Mouse (Mus musculus) liver, embryonic 13.5 days (tissue): Measurements from ENCODE around the gene Diaph2. TPM values are rescaled to one million over a fixed set of nuclear protein-coding genes. Genes with fewer than 3 reads are reported as not detected.
"Not testable (repeated sequence)": the region's sequence is repeated elsewhere in the genome, so short reads cannot be mapped to it uniquely, and the experiment has no call there.

Experiments
- ATAC-seq: fragments of 200-750 bp; cut with Nextera tagmentation; 2 replicates; pipeline ENCODE4 v1.8.0; 2017; ENCODE audit warnings: low read depth, mild to moderate bottlenecking, moderate number of reproducible peaks, moderate library complexity
- DNase-seq: peaks from one replicate; pipeline ENCODE4 v3.0.0; 2022
- H3K27ac ChIP-seq: fragments of 300-500 bp; sonication (generic); 2 replicates; pipeline ENCODE4 v1.5.1; 2015; ENCODE audit warnings: moderate library complexity, mild to moderate bottlenecking, inconsistent platforms
- H3K27me3 ChIP-seq: fragments of 300-500 bp; sonication (generic); 2 replicates; pipeline ENCODE4 v1.6.1; 2015; ENCODE audit warnings: mild to moderate bottlenecking, inconsistent platforms
- H3K36me3 ChIP-seq: fragments of 300-500 bp; sonication (generic); 2 replicates; pipeline ENCODE4 v1.6.1; 2015; ENCODE audit warnings: mild to moderate bottlenecking, inconsistent platforms
- H3K4me1 ChIP-seq: fragments of 300-500 bp; sonication (generic); replicated peaks from 2 replicates; pipeline ENCODE4 v1.6.1; 2015; ENCODE audit warnings: inconsistent platforms
- H3K4me2 ChIP-seq: fragments of 300-500 bp; sonication (generic); 2 replicates; pipeline ENCODE4 v1.6.1; 2015; ENCODE audit warnings: inconsistent platforms, mild to moderate bottlenecking, moderate library complexity
- H3K4me3 ChIP-seq: fragments of 300-500 bp; sonication (generic); replicated peaks from 2 replicates; pipeline ENCODE4 v1.5.1; 2015; ENCODE audit warnings: mild to moderate bottlenecking, inconsistent platforms
- H3K9ac ChIP-seq: fragments of 300-500 bp; sonication (generic); 2 replicates; pipeline ENCODE4 v1.6.1; 2015; ENCODE audit warnings: mild to moderate bottlenecking, inconsistent platforms
- H3K9me3 ChIP-seq: fragments of 300-500 bp; sonication (generic); replicated peaks from 2 replicates; pipeline ENCODE4 v1.6.1; 2016; ENCODE audit warnings: inconsistent platforms
- WGBS: fragments of 180-500 bp; shearing (Covaris S2); methylation state at CpG from one replicate; pipeline ENCODE4 v1.1.7; 2015; ENCODE audit not compliant: insufficient replicate concordance; 5-methylcytosine and 5-hydroxymethylcytosine counted together
- polyA plus RNA-seq: library from polyadenylated mRNA; unstranded; fragments of >200 nt; fragmentation: Nextera tagmentation; extraction: Ambion mirVana; gene quantifications from 2 replicates; pipeline ENCODE4 v1.2.1, GENCODE M21; 2015

The Diaph2 gene
- polyA plus RNA-seq, 1 experiment from 2014 or later, result 1.1 TPM

DNA sequence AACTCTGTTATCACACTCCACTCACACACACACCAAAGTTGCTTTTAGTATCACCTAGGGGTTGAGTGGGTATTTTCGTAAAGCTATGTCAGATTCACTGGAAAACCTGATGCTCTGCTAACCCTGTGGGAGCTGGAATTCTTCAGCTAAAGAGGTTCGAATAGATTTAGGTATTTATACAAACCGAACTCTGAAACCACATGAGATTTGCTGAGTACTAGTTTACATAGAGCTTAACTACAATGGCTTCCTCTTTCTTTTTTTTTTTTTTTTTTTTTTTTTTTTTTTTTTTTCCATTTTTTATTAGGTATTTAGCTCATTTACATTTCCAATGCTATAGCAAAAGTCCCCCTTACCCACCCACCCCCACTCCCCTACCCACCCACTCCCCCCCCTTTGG lies 447.9 kb downstream of the Diaph2 start:
- H3K4me3 ChIP-seq, H3K36me3 ChIP-seq, DNase-seq, H3K4me1 ChIP-seq, H3K27ac ChIP-seq, H3K9ac ChIP-seq, H3K27me3 ChIP-seq, H3K9me3 ChIP-seq, ATAC-seq, H3K4me2 ChIP-seq: not testable (repeated sequence)
- 56% methylated on average over 3 of the region's 3 CpGs for WGBS

DNA sequence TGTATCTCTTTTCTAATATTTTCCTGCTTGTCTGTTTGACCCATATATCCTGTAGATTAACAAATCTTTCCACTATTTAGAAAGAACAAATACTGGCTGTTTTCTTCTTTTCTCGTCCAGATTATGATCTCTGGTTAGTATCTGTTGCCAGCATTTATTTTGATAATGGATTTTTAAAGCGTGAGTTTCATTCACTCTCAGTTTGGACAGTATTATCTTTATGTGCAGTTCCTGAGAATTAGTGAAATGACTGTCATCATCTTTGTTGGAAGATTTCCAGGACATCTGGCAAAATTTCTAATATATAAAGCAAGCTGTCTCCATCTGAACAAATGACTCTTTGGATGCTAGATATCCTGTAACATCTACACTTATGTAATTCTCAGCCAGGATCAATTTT lies 455.7 kb downstream of the Diaph2 start:
- ATAC-seq, result no peak
- Histone ChIP-seq H3K9me3 (no peaks in the 10 kb centered on the region), H3K36me3 (no peaks in the 10 kb centered on the region), H3K9ac (no peak overlapping the region), H3K27me3 (no peaks in the 10 kb centered on the region), H3K27ac (no peak overlapping the region), H3K4me3 (no peak overlapping the region), H3K4me1 (no peaks in the 10 kb centered on the region), H3K4me2 (no peak overlapping the region)
- DNase-seq, result no peak
- 23% methylated on average over 2 of the region's 2 CpGs for WGBS

DNA sequence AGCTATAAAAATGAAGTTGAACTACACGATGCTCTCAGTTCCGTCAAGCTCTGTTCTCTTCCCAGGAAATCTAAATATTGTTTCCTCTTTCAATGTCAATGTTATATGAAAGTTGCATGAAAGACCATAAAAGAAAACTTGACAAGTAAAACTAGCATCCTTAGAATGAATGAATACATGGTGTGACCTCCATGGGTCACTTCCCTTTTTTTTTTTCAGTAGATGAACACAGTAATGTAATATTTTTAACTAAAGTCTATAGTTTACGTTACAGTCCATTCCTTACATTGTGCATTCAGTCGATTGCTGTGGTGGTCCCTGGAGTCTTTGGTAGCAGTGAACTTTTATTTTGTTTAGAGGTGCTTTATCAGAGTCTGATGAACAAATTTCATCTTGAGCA lies 462.7 kb downstream of the Diaph2 start:
- H3K4me3 ChIP-seq, result no peak overlapping the region

DNA sequence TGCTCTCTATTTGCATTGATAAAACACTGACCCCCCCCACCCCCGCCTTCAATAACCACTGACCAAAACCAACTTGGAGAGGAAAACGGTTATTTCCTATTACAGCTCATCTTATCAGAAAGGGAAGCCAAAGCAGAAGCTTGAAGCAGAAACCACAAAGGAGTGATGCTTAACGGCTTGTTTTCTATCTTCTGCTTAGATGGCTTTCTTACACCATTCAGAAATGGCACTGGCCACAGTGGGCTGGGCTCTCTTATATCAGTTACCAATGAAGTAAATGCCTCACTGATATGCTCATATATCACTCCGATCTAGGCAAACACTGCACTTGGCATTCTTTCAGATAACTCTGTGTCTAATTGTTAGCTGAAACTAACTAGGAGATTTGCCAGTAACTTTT lies 463.2 kb downstream of the Diaph2 start:
- Histone ChIP-seq H3K4me3 (no peak overlapping the region), H3K27ac (no peak overlapping the region), H3K36me3 (no peaks in the 10 kb centered on the region), H3K27me3 (no peaks in the 10 kb centered on the region), H3K4me1 (no peaks in the 10 kb centered on the region), H3K4me2 (no peak overlapping the region), H3K9me3 (no peaks in the 10 kb centered on the region), H3K9ac (no peak overlapping the region)
- no peak for DNase-seq
- 25% methylated on average over 4 of the region's 4 CpGs for WGBS
- ATAC-seq, result peak; percentile 62; the same call in 1 of the 2 replicates

More for the DNA sequence above, 462.7 kb downstream of the Diaph2 start:
- DNase-seq (no peak), ATAC-seq (no peak)
- Histone ChIP-seq H3K9me3 (no peaks in the 10 kb centered on the region), H3K9ac (no peak overlapping the region), H3K36me3 (no peaks in the 10 kb centered on the region), H3K27ac (no peak overlapping the region), H3K4me1 (no peaks in the 10 kb centered on the region), H3K27me3 (no peaks in the 10 kb centered on the region), H3K4me2 (no peak overlapping the region)
- WGBS, result 46% methylated on average over 4 of the region's 4 CpGs

DNA sequence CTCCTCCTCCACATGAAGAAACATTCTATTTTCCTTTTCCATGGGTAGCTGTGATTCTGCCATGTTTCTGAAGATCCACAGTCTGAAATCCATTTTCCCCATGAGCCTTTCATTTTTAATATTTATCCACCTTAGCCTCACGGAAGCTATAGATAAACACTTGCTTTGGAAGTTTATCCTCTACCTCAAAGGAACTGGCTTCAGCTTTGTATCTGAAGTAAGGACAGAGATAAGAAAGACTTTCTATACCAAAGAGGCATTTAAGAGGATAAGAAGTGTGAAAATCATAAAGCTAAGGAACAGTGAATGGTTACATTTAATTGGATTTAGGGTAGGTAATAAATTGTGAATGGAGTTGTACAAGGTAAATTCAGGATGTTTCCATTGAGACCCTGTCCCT lies 480.5 kb downstream of the Diaph2 start:
- no peaks in the 10 kb centered on the region for H3K27me3 ChIP-seq
- 60% methylated on average over 1 of the region's 1 CpGs for WGBS
- no peak overlapping the region for H3K4me2 ChIP-seq

DNA sequence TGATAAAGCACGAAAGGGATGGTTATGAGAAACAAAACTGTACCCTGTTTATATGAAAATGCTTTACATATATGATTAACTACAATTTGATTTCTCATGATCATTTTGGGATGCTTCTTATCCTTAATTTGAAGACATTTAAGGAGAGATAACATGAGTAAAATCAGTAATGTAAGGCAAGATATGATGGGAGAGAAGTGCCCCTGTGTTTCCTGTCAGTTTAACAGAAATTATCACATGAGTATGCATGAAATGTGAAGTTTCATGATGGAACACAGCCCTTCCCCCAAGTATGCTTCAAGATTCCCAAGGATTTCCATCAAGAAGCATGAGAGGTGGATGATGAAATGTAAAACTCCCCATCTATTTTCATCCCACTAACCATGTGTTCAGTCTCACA lies 485.6 kb downstream of the Diaph2 start:
- WGBS, result 71% methylated on average over 1 of the region's 1 CpGs
- Histone ChIP-seq H3K27ac (no peak overlapping the region), H3K9ac (no peak overlapping the region), H3K36me3 (no peaks in the 10 kb centered on the region), H3K4me1 (no peaks in the 10 kb centered on the region), H3K27me3 (no peaks in the 10 kb centered on the region), H3K4me2 (no peak overlapping the region), H3K4me3 (no peak overlapping the region), H3K9me3 (no peaks in the 10 kb centered on the region)
- DNase-seq, result no peak
- ATAC-seq, result no peak

More for the DNA sequence above, 480.5 kb downstream of the Diaph2 start:
- Histone ChIP-seq H3K4me3 (no peak overlapping the region), H3K9me3 (no peaks in the 10 kb centered on the region), H3K36me3 (no peaks in the 10 kb centered on the region), H3K9ac (no peak overlapping the region), H3K27ac (no peak overlapping the region), H3K4me1 (no peaks in the 10 kb centered on the region)
- DNase-seq (no peak), ATAC-seq (no peak)

DNA sequence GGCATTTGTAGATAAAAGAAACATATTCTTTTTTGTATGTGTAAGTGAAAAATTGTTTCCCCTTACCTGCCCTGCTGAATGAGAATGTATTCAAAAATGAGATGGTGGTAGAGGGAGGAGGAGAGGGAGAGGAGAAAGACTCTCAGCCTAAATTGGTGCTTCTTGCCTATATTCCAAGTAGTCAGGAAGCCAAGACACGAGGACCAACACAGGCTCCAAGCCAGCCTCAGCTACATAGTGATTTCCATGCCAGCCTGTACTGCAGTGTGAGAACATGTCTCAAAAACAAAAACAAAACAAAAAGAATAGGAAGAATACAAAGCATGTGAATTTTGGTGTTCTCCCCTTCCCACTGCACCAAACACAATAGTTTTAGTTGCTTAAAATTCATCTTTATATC lies 497.1 kb downstream of the Diaph2 start:
- no peaks in the 10 kb centered on the region for H3K36me3 ChIP-seq
- ATAC-seq, result no peak
- WGBS, result 52% methylated on average over 1 of the region's 1 CpGs

DNA sequence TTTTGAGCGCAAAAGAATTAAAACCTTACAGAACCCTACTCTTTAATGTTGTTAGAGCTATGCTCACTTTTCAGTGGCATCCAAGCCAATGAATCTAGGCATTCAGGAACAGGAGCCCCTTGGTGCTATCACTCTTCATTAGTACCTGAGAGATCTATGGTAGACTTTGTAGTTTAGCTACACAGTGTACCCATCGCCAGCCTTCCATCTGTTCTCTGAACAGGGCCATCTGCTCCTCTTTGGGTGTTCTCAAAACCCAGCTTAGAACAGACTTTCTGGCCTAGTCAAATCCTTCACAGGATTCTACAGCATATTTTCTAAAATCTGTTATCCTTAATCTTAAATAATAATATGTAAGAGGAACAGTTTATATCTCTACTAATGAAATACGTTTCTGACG lies 504.1 kb downstream of the Diaph2 start:
- no peak overlapping the region for H3K9ac ChIP-seq
- no peak overlapping the region for H3K4me3 ChIP-seq
- H3K4me1 ChIP-seq, result no peaks in the 10 kb centered on the region
- ATAC-seq (no peak), DNase-seq (no peak)
- H3K9me3 ChIP-seq, result no peaks in the 10 kb centered on the region
- no peak overlapping the region for H3K27ac ChIP-seq
- H3K4me2 ChIP-seq, result no peak overlapping the region
- H3K27me3 ChIP-seq, result no peaks in the 10 kb centered on the region
- 77% methylated on average over 4 of the region's 4 CpGs for WGBS
- no peaks in the 10 kb centered on the region for H3K36me3 ChIP-seq

More for the DNA sequence above, 497.1 kb downstream of the Diaph2 start:
- DNase-seq, result no peak
- Histone ChIP-seq H3K27me3 (no peaks in the 10 kb centered on the region), H3K9me3 (no peaks in the 10 kb centered on the region), H3K9ac (no peak overlapping the region), H3K4me2 (no peak overlapping the region), H3K4me3 (no peak overlapping the region), H3K27ac (no peak overlapping the region), H3K4me1 (no peaks in the 10 kb centered on the region)

DNA sequence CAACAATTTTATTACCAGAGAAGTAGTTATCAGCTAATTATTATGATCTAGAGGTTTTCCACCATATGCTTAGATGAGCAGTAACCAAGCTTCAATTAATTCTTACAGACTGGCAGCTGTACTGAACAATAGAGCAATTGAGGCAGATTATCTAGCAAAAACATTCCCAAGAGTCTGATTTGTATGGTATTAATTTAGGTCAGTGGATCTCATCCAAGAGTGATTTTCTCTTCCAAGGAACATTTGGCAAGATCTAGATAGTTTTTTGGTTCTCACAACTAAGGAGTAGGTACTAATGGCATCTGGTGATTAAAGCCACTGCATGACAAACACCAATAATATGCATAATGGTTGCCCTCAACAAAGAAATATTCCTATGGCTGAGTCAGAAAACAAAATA lies 516.2 kb downstream of the Diaph2 start:
- no peak overlapping the region for H3K4me2 ChIP-seq
- H3K4me3 ChIP-seq, result no peak overlapping the region
- no peaks in the 10 kb centered on the region for H3K4me1 ChIP-seq
- no peak overlapping the region for H3K9ac ChIP-seq
- no peaks in the 10 kb centered on the region for H3K9me3 ChIP-seq
- no peak for ATAC-seq
- no peak overlapping the region for H3K27ac ChIP-seq
- H3K27me3 ChIP-seq, result no peaks in the 10 kb centered on the region
- no peak for DNase-seq
- H3K36me3 ChIP-seq, result no peaks in the 10 kb centered on the region

DNA sequence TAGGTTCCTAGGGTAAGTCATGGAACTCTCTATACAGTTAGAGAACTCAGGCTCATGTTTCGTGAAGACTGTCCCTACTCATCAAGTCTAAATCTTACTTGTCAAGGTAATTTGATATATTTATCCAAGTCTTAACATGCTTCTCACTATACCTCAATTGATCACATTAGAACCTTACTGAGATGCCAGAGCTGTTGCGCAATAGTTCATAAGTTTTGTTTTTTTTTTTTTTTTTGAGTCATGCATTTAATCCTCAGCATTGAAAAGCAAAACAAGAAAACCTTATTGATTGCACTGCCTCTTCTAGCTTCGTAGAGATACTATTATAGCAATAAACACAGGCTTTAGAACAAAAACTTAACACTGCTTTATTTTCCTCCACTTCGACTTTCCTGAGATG lies 529.6 kb downstream of the Diaph2 start:
- DNase-seq, result no peak

DNA sequence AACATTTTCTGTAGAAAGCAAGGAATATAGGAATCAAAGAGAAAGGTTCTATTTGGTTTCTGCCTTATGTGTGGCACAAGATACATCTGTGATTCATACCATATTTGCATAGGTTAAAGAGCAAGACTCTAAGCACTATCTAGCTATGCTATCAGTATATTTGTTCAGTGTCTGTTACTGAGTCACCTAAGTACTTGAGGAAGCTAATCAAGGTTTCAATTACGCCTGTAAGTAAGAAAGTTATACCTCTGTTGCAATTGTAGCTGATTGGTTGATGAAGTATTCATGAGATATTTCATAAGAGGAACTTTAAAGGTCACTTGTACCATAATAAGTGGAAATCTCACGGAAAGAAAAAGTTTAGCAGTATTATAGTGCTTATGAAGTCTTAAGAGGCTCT lies 531.9 kb downstream of the Diaph2 start:
- DNase-seq (no peak), ATAC-seq (no peak)
- Histone ChIP-seq H3K27me3 (no peaks in the 10 kb centered on the region), H3K4me1 (no peaks in the 10 kb centered on the region), H3K9me3 (no peaks in the 10 kb centered on the region), H3K4me2 (no peak overlapping the region), H3K27ac (no peak overlapping the region), H3K9ac (no peak overlapping the region), H3K4me3 (no peak overlapping the region), H3K36me3 (no peaks in the 10 kb centered on the region)
- 54% methylated on average over 2 of the region's 2 CpGs for WGBS

More for the DNA sequence above, 529.6 kb downstream of the Diaph2 start:
- no peak for ATAC-seq
- Histone ChIP-seq H3K9ac (no peak overlapping the region), H3K4me3 (no peak overlapping the region), H3K27ac (no peak overlapping the region), H3K9me3 (no peaks in the 10 kb centered on the region), H3K36me3 (no peaks in the 10 kb centered on the region), H3K4me2 (no peak overlapping the region), H3K4me1 (no peaks in the 10 kb centered on the region), H3K27me3 (no peaks in the 10 kb centered on the region)
- 63% methylated on average over 4 of the region's 4 CpGs for WGBS

DNA sequence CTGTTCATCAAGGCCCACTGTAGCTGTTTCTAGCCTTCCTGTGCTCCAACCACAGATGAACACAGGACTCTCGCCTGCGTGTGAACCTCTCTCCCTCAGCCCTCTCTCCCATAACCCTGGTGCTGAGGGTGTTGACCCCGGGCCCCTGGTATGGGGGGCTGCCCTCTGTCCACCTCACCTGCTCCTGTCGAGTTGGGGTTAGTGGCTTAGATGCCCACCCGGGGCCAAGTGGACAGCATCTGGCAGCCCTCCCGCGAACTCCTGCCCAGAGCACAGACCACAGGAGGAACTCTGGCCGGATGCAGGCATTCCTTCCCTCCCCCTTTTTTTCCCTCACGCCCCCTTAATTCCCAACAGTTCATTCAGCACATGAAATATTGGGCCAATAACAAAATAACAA lies 537.5 kb downstream of the Diaph2 start:
- ATAC-seq (no peak), DNase-seq (no peak)
- Histone ChIP-seq H3K4me1 (no peaks in the 10 kb centered on the region), H3K9me3 (no peaks in the 10 kb centered on the region), H3K27ac (no peak overlapping the region), H3K4me2 (no peak overlapping the region), H3K4me3 (no peak overlapping the region), H3K36me3 (no peaks in the 10 kb centered on the region), H3K9ac (no peak overlapping the region), H3K27me3 (no peaks in the 10 kb centered on the region)
- WGBS, result 56% methylated on average over 9 of the region's 9 CpGs

DNA sequence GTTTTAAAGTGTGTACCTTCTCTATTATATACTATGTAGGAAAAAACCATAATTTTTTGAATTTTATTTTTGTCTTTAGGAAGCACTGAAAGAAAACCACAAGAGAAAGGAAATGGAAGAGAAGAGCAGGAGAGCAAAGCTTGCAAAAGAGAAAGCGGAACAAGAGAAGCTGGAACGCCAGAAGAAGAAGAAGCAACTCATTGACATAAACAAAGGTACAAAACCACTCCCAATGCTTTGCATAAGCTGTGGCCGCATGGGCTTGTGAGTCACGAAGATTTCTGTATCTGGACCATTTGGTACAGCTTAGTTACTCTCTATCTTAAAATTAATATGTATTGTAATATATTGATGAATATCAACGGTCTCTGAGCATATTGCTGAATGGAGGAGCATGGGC lies 540.2 kb downstream of the Diaph2 start:
- H3K27ac ChIP-seq, result no peak overlapping the region
- H3K36me3 ChIP-seq, result no peaks in the 10 kb centered on the region
- no peaks in the 10 kb centered on the region for H3K9me3 ChIP-seq
- H3K4me2 ChIP-seq, result no peak overlapping the region
- no peak overlapping the region for H3K4me3 ChIP-seq
- H3K9ac ChIP-seq, result no peak overlapping the region
- no peak for ATAC-seq
- no peaks in the 10 kb centered on the region for H3K4me1 ChIP-seq
- no peaks in the 10 kb centered on the region for H3K27me3 ChIP-seq
- WGBS, result 57% methylated on average over 5 of the region's 5 CpGs
- DNase-seq, result no peak
